Mouse (Mus musculus) intestine, embryonic 14.5 days (tissue): ENCODE measurements around the gene Ccdc121. TPM values are rescaled to one million over a fixed set of nuclear protein-coding genes. Genes with fewer than 3 reads are reported as not detected.
"Not testable (repeated sequence)": the region's sequence is repeated elsewhere in the genome, so short reads cannot be mapped to it uniquely, and the experiment has no call there.

ENCODE experiments used
- ATAC-seq: fragments of 200-750 bp; cut with Nextera tagmentation; replicated peaks from 2 replicates; pipeline ENCODE4 v1.8.0; 2017; ENCODE audit warnings: low read depth, moderate number of reproducible peaks, moderate TSS enrichment, moderate library complexity; ENCODE audit not compliant: low FRiP score, low TSS enrichment
- DNase-seq: peaks from one replicate; pipeline ENCODE4 v3.0.0-alpha.2; 2018; ENCODE audit warnings: low spot score
- H3K27ac ChIP-seq: fragments of 300-500 bp; sonication (generic); 2 replicates; pipeline ENCODE4 v1.5.1; 2014; ENCODE audit warnings: low read depth, mild to moderate bottlenecking, control low read depth
- H3K27me3 ChIP-seq: fragments of 300-500 bp; sonication (generic); replicated peaks from 2 replicates; pipeline ENCODE4 v1.6.1; 2014; ENCODE audit warnings: low read length, control low read depth; ENCODE audit not compliant: control insufficient read depth, insufficient read depth
- H3K36me3 ChIP-seq: fragments of 300-500 bp; sonication (generic); 2 replicates; pipeline ENCODE4 v1.6.1; 2014; ENCODE audit warnings: low read length, control low read depth; ENCODE audit not compliant: control insufficient read depth, insufficient read depth
- H3K4me1 ChIP-seq: fragments of 300-500 bp; sonication (generic); replicated peaks from 2 replicates; pipeline ENCODE4 v1.6.1; 2014; ENCODE audit warnings: low read length, control low read depth, mixed read lengths; ENCODE audit not compliant: control insufficient read depth, insufficient read depth
- H3K4me2 ChIP-seq: fragments of 300-500 bp; sonication (generic); 2 replicates; pipeline ENCODE4 v1.6.1; 2014; ENCODE audit warnings: low read length
- H3K4me3 ChIP-seq: fragments of 300-500 bp; sonication (generic); 2 replicates; pipeline ENCODE4 v1.5.1; 2014; ENCODE audit warnings: low read depth, low read length, control low read depth, mixed read lengths
- H3K9ac ChIP-seq: fragments of 300-500 bp; sonication (generic); 2 replicates; pipeline ENCODE4 v1.6.1; 2014; ENCODE audit warnings: mild to moderate bottlenecking, low read length
- H3K9me3 ChIP-seq: fragments of 300-500 bp; sonication (generic); 2 replicates; pipeline ENCODE4 v1.6.1; 2016; ENCODE audit warnings: low read length, control low read depth; ENCODE audit not compliant: control insufficient read depth
- WGBS: fragments of 180-500 bp; shearing (Covaris S2); extraction: QIAGEN DNeasy Blood & Tissue Kit; methylation state at CpG from one replicate; pipeline ENCODE4 v1.1.7; 2014; 5-methylcytosine and 5-hydroxymethylcytosine counted together
- polyA plus RNA-seq: library from polyadenylated mRNA; unstranded; fragments of >200 nt; fragmentation: Nextera tagmentation; extraction: Ambion mirVana; gene quantifications from 2 replicates; pipeline ENCODE4 v1.2.1, GENCODE M21; 2014

Ccdc121 gene
- polyA plus RNA-seq, 1 experiment from 2014 or later: not detected

GRCm38 (mm10) chr1:181521401-181522091 is 10.3 kb upstream of the Ccdc121 start:
- H3K4me2 ChIP-seq: no peak overlapping the region
- DNase-seq (no peak), ATAC-seq (no peak)
- no peaks in the 10 kb centered on the region for H3K9me3 ChIP-seq
- no peaks in the 10 kb centered on the region for H3K27me3 ChIP-seq
- H3K36me3 ChIP-seq: no peaks in the 10 kb centered on the region
- H3K4me3 ChIP-seq: no peak overlapping the region
- no peaks in the 10 kb centered on the region for H3K4me1 ChIP-seq
- 63% methylated on average over 11 of the region's 11 CpGs for WGBS
- H3K27ac ChIP-seq: no peak overlapping the region
- H3K9ac ChIP-seq: no peak overlapping the region

GRCm38 (mm10) chr1:181519137-181519536 is 7.9 kb upstream of the Ccdc121 start:
- Histone ChIP-seq H3K27me3 (no peaks in the 10 kb centered on the region), H3K4me2 (no peak overlapping the region), H3K4me1 (no peaks in the 10 kb centered on the region), H3K27ac (no peak overlapping the region), H3K9me3 (no peaks in the 10 kb centered on the region), H3K36me3 (no peaks in the 10 kb centered on the region), H3K4me3 (no peak overlapping the region), H3K9ac (no peak overlapping the region)
- WGBS: 71% methylated on average over 4 of the region's 4 CpGs
- ATAC-seq (no peak), DNase-seq (no peak)

DNA sequence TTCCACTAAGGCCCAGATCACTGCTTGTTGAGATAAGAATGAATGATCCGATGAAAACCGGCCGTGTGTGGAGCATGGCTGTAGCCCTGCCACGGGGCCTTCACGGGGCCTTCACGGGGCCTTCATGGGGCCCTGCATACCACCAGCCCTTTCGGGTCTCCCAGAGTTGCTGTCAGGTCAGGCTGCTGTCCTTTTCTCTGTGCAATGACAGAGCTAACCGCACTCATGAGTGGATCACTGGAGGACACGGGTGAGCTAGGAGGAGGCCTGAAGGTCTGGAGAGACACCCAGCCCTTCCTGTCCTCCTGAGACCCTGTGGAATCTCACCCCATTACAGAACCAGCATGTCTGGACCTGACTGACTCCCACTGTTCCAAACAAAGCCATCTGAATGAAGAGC is 6.8 kb upstream of the Ccdc121 start:
- no peak for ATAC-seq
- H3K4me3 ChIP-seq: no peak overlapping the region
- DNase-seq: no peak
- H3K4me1 ChIP-seq: no peaks in the 10 kb centered on the region; the same call in 1 of the 2 replicates
- H3K27me3 ChIP-seq: no peaks in the 10 kb centered on the region
- H3K36me3 ChIP-seq: no peaks in the 10 kb centered on the region
- no peaks in the 10 kb centered on the region for H3K9me3 ChIP-seq
- no peak overlapping the region for H3K9ac ChIP-seq
- WGBS: 89% methylated on average over 9 of the region's 9 CpGs
- no peak overlapping the region for H3K4me2 ChIP-seq
- H3K27ac ChIP-seq: no peak overlapping the region

- H3K27ac ChIP-seq: no peak overlapping the region
- DNase-seq (no peak), ATAC-seq (no peak)
Observed at GRCm38 (mm10) chr1:181512430-181513129, 1.3 kb upstream of the Ccdc121 start.

GRCm38 (mm10) chr1:181510855-181511254 is 396 bp downstream of the Ccdc121 start:
- not testable (repeated sequence) for H3K9ac ChIP-seq, H3K4me3 ChIP-seq, H3K27me3 ChIP-seq, H3K9me3 ChIP-seq, H3K27ac ChIP-seq, H3K36me3 ChIP-seq, H3K4me2 ChIP-seq, DNase-seq, ATAC-seq, H3K4me1 ChIP-seq
- 73% methylated on average over 11 of the region's 11 CpGs for WGBS

More at GRCm38 (mm10) chr1:181512430-181513129, 1.3 kb upstream of the Ccdc121 start:
- H3K27me3 ChIP-seq: no peaks in the 10 kb centered on the region
- no peak overlapping the region for H3K9ac ChIP-seq
- no peaks in the 10 kb centered on the region for H3K36me3 ChIP-seq
- no peaks in the 10 kb centered on the region for H3K9me3 ChIP-seq
- H3K4me2 ChIP-seq: no peak overlapping the region
- WGBS: 65% methylated on average over 15 of the region's 15 CpGs
- H3K4me1 ChIP-seq: no peaks in the 10 kb centered on the region; the same call in 1 of the 2 replicates
- no peak overlapping the region for H3K4me3 ChIP-seq

- Histone ChIP-seq H3K4me1 (no peaks in the 10 kb centered on the region), H3K36me3 (no peaks in the 10 kb centered on the region), H3K9ac (no peak overlapping the region), H3K4me3 (no peak overlapping the region), H3K4me2 (no peak overlapping the region), H3K27me3 (no peaks in the 10 kb centered on the region), H3K27ac (no peak overlapping the region), H3K9me3 (no peaks in the 10 kb centered on the region)
- ATAC-seq (no peak), DNase-seq (no peak)
- 53% methylated on average over 8 of the region's 8 CpGs for WGBS
Observed at GRCm38 (mm10) chr1:181505367-181505766, 5.9 kb downstream of the Ccdc121 start.

- 96% methylated on average over 2 of the region's 2 CpGs for WGBS
- ATAC-seq (no peak), DNase-seq (no peak)
- Histone ChIP-seq H3K9ac (no peak overlapping the region), H3K4me1 (no peaks in the 10 kb centered on the region), H3K4me3 (no peak overlapping the region), H3K9me3 (no peaks in the 10 kb centered on the region), H3K36me3 (no peaks in the 10 kb centered on the region), H3K27me3 (no peaks in the 10 kb centered on the region), H3K27ac (no peak overlapping the region), H3K4me2 (no peak overlapping the region)
Observed at GRCm38 (mm10) chr1:181503471-181503870, 7.8 kb downstream of the Ccdc121 start.

GRCm38 (mm10) chr1:181484696-181485095 is 26.6 kb downstream of the Ccdc121 start:
- Histone ChIP-seq H3K27ac (no peak overlapping the region), H3K4me3 (no peak overlapping the region), H3K4me1 (no peaks in the 10 kb centered on the region), H3K9ac (no peak overlapping the region), H3K9me3 (no peaks in the 10 kb centered on the region), H3K36me3 (no peaks in the 10 kb centered on the region), H3K27me3 (no peaks in the 10 kb centered on the region), H3K4me2 (no peak overlapping the region)
- DNase-seq (no peak), ATAC-seq (no peak)
- 77% methylated on average over 5 of the region's 5 CpGs for WGBS

GRCm38 (mm10) chr1:181476557-181476956 is 34.7 kb downstream of the Ccdc121 start:
- Histone ChIP-seq H3K4me1 (no peaks in the 10 kb centered on the region), H3K36me3 (no peaks in the 10 kb centered on the region), H3K4me2 (no peak overlapping the region), H3K27me3 (no peaks in the 10 kb centered on the region), H3K9me3 (peaks cover 3% of the 10 kb centered on the region), H3K4me3 (no peak overlapping the region), H3K9ac (no peak overlapping the region), H3K27ac (no peak overlapping the region)
- DNase-seq (no peak), ATAC-seq (no peak)
- WGBS: 60% methylated on average over 6 of the region's 6 CpGs
